Mouse (Mus musculus) liver, adult 2 months (tissue): ENCODE data around the gene 1700024G13Rik.

ENCODE experiments used
- CTCF ChIP-seq: fragments of 200-500 bp; IDR thresholded peaks from 2 replicates; pipeline ENCODE4 v1.5.1; 2011; ENCODE audit warnings: low read depth, low read length, control low read depth
- POLR2A ChIP-seq: fragments of 200-500 bp; IDR thresholded peaks from 2 replicates; pipeline ENCODE4 v1.6.1; 2011; ENCODE audit warnings: low read length, control low read depth; ENCODE audit not compliant: insufficient read depth; ENCODE audit errors: extremely low read depth

DNA sequence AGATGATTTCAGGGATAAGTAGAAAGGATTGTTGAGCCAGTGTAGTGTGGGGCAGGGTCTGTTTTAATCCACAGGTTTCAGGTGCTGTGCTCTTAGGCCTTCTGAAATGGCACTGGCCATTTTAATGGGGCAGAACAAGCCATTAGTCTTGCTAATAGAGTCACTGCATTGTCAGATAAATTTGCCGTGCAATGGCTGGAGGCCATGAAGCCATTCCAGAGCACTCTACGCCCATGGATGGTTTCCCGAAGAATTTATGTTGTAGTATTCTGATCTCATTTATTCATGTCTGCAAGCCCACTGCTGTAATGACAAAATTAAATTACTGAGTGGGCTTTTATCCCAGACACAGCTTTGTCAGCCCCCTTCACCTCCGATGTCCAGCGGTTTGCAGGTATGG lies 21.9 kb upstream of the 1700024G13Rik start:
- no peak for TF ChIP-seq POLR2A
- TF ChIP-seq CTCF: no peak
